Mouse (Mus musculus): ENCODE measurements at regions not wholly inside any gene's neighbourhood (a gene's known extent, or its start where the extent isn't known, plus 50 kb on each side); places are given as distances from the start of the nearest gene placed in this dataset.

GRCm38 (mm10) chr2:51013090-51013489 is 135.8 kb downstream of the Rnd3 start:
- no peak for DNase-seq

DNA sequence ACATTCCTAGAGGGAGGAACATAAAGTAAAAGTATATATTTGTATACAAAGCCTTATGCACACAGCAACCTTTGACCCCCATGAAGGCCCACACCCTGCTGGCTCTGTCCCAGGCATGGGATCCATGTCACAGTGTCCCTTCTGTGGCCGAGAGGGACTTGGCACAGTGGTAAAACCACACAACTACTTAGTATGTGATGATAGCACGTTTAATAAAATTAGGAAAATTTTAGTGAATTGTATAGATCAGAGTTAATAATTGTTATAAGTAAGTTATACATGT is 140.7 kb downstream of the Rnd3 start:
- no peak for DNase-seq

GRCm38 (mm10) chr2:51007409-51008250 is 141.3 kb downstream of the Rnd3 start:
- DNase-seq: no peak

DNA sequence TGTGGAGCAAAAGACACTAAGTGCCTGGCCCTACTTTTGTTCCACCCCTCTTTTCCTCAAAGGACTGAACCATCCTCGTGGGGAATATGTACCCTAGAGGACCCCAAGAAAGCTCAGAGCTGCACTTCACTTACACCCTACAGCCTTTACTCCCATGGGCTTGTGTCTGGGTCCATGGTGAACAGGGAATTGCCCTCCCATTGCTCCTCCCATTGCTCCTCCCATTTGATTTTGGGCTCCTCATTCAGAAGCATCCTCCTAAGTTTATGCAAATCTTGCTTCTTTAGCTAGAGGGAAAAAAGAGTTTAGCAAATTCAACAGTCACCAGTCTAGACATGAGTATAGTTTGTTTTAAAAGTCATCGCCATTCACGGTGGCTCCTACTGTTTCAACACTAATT is 142.1 kb downstream of the Rnd3 start:
- DNase-seq: no peak

GRCm38 (mm10) chr2:51001548-51001947 is 147.4 kb downstream of the Rnd3 start:
- no peak for DNase-seq

- DNase-seq: peak; percentile 83
These were observed 165.0 kb downstream of the Rnd3 start for GRCm38 (mm10) chr2:50983883-50984410.

DNA sequence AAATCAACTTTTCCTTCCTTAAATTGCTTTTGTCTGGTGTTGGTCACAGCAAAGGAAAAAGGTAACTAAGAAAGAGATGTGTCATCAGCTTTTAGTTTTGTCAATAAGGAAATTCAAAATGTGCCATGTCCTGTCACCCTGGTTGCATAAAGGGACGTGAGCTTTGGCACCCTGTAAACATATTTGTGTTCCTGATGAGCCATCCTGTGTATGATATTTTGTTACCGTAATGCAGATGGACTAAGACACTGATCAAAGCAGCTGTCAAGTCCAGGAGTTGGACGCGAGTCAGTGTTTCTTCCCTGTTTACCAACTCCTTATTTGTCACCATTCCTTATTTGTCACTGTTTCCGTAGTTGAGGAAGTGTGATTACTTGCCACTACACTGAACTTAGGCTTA is 166.3 kb downstream of the Rnd3 start:
- DNase-seq: no peak

DNA sequence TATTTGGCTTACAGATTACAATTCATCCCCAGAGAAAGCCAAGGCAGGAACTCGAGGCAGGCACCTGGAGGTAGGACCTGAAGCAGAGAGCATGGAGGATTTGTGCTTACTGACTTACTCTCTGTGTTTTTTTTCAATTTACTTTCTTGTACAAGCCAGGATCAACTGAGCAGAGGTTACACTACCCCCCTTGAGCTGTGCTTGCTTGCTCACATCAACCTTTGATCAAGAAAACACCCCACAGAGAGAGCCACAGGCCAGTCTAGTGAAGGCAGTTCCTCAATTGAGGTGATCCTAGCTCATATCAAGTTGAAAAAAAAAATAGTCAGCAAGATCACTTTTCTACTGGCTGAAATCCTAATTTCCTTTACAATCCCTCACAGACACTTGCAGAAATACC is 170.6 kb downstream of the Rnd3 start:
- DNase-seq: peak; percentile 74

DNA sequence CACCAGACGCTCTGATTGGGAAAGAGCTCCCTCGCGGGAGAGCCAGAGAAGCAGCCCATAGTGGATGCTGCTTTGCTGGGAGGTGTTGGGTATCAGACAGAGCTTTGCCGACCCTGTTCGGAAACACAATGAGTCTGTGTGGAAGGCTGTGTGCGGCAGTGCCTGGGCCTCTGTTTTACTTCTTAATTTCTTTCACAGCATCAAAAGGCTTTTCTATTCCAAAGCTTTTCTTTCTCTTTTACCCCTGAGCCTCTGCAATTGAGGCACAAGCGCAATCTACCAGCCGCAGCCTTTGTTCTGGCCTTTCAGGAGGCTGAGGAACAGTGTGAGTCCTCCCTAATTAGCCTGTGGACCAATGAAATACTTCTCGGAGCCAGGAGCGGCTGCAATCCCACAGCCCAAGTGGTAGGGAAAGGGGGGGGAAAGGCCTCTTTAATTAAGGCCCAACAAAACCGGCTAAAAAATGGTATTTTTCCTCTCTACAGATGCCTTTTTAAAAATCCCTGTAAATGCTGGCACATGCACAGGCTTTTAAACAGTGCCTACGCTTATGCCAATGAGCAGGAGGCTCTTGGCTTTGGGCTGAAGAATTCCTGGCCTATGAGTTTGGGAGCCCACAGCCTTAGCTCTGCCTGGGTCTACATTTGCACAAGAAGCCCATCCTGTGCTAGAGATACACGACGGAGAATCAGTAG is 177.6 kb downstream of the Rnd3 start:
- DNase-seq: no peak

DNA sequence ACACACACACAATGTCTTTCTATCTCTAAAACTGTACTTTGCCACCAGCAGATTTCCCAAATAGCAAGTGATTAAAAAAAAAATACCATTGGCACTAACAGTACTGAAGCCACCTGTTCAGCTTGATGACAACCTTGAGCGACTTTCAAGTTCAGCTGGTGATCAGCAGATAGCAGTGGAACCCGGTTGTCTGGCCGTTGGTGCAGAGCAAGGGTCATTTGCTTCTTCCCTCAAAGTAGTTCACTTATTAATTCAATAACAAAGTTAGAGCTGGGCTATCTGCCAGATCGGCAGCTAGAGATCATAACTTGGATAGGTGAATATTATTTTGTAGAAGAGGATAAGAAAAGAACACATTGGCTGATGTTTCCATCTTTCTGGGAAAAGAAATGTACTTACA is 180.5 kb downstream of the Rnd3 start:
- peak; percentile 76 for DNase-seq

- DNase-seq: no peak
These were observed 181.1 kb downstream of the Rnd3 start for GRCm38 (mm10) chr2:50967826-50968225.

DNA sequence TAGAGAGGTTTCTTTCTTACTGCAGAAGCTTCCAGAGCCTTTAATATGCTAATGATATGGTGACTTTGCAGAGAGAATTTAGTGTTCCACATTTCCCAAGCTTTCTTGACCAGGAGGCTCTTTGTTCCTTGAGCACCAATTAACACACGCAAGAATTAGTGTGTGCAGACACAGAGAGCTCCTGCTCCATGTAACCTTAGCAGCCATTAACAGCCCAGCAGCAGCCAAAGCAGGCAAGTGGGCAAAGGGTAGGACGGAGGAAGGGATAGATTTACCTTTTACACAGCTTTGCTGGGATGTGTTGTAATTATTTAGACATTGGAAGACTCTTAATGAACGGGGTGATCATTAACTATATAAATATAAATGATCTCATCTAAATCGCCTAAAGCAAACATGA is 181.8 kb downstream of the Rnd3 start:
- no peak for DNase-seq

DNA sequence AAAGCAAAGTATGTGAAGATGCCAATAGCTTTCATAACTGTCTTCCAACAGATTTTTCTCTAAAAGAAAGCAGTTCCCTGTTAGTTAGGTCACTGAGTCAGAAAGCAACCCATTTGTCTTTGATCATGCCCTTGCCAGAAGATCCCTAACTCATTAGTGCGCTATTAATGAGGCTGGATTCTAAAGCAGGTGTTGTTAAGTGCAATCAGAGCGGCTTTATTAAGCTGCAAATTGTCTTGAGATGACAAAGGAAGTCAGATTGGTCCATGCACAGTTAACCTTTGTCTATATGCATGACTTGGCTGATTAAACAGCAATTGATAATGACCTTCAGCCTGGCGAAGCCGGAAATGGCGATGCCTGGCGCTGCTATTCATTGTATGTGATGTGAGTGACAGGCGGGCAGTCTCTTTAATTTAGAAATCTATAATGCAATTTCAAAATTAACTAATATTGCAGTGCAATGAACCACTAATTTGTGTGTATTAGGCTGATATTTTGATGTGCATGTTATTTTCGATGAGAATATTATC is 183.4 kb downstream of the Rnd3 start:
- no peak for DNase-seq

GRCm38 (mm10) chr2:50964062-50964461 is 184.8 kb downstream of the Rnd3 start:
- peak; percentile 72 for DNase-seq

- DNase-seq: no peak
These were observed 187.9 kb downstream of the Rnd3 start for GRCm38 (mm10) chr2:50961049-50961448.

GRCm38 (mm10) chr2:50959323-50959722 is 189.6 kb downstream of the Rnd3 start:
- DNase-seq: no peak

GRCm38 (mm10) chr2:50954361-50955066 is 194.4 kb downstream of the Rnd3 start:
- DNase-seq: no peak

DNA sequence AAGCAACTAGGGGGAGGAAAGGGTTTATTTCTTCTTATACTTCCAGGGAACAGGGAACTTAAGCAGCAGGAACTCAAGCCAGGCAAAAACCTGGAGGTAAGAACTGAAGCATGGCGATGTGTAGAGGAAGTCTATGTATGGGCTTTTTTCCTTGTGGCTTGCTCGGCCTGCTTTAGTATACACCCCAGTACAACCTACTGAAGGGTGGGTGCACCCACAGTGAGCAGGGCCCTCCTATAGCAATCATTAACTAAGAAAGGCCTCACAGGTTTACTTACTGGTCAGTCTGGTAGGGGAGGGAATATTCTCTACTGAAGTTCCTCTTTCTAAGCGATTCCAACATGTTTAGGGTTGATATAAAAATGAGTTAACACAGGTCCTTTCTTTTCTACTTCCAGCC is 197.9 kb downstream of the Rnd3 start:
- DNase-seq: no peak

GRCm38 (mm10) chr2:50949717-50950116 is 199.2 kb downstream of the Rnd3 start:
- DNase-seq: no peak

DNA sequence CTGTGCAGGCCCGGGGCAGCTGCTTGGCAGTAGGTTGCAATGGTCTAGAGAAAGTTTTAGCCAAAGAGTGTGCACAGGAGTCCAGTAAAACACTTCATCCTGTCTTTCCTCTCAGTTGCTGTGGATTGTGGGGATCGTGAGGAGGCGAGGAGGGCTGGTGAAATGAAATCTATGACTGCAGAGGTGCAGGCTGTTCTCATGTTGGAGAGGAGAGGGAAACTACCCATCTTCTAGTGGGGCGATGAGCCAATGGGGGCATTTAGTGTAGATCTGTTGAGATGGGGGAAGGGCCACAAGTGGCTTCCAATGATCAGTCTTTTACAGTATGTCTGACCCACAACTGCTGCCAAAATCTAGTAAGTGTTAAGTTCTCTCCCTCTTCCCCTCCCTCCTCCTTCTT is 203.4 kb downstream of the Rnd3 start:
- DNase-seq: no peak

GRCm38 (mm10) chr2:50943180-50943579 is 205.7 kb downstream of the Rnd3 start:
- no peak for DNase-seq

DNA sequence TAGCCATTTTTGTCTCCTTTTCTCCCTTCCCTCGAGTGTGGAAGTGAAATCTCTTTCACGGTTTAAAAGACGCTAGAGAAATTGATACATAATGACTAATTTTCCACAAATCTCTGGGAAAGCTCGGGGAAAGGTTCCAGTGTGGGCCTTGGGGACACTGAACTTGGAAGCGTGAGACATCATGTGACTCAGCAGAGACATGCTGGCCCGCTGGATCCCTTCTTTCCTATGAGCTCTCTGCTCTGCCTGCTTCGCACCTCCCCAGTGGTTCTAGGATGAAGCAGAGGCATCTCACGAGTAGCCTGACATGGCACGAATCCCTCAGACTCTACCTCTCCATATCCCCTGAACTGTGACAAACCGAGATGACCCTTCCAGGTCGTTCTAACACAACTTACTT is 206.2 kb downstream of the Rnd3 start:
- no peak for DNase-seq

GRCm38 (mm10) chr2:50932936-50933335 is 216.0 kb downstream of the Rnd3 start:
- no peak for DNase-seq

- no peak for DNase-seq
These were observed 227.9 kb downstream of the Rnd3 start for GRCm38 (mm10) chr2:50921002-50921401.
